Mouse (Mus musculus) hindbrain, embryonic 11.5 days (tissue): ENCODE results near the gene Mgat1. TPM values are rescaled to one million over a fixed set of nuclear protein-coding genes. Genes with fewer than 3 reads are reported as not detected.

ENCODE experiments used
- ATAC-seq: fragments of 200-750 bp; cut with Nextera tagmentation; 2 replicates; pipeline ENCODE4 v1.8.0; 2017; ENCODE audit warnings: mild to moderate bottlenecking, moderate TSS enrichment, moderate library complexity; ENCODE audit not compliant: low FRiP score
- DNase-seq: peaks from one replicate; pipeline ENCODE4 v3.0.0-alpha.2; 2015; ENCODE audit warnings: low spot score
- H3K27ac ChIP-seq: fragments of 300-500 bp; sonication (generic); 2 replicates; pipeline ENCODE4 v1.5.1; 2014; ENCODE audit warnings: mild to moderate bottlenecking, low read depth, low read length
- H3K27me3 ChIP-seq: fragments of 300-500 bp; sonication (generic); 2 replicates; pipeline ENCODE4 v1.6.1; 2014; ENCODE audit warnings: mild to moderate bottlenecking, low read length, moderate library complexity, mixed read lengths; ENCODE audit not compliant: control insufficient read depth, insufficient read depth
- H3K36me3 ChIP-seq: fragments of 300-500 bp; sonication (generic); 2 replicates; pipeline ENCODE4 v1.6.1; 2014; ENCODE audit warnings: mild to moderate bottlenecking, low read length, moderate library complexity, mixed read lengths; ENCODE audit not compliant: control insufficient read depth, insufficient read depth
- H3K4me1 ChIP-seq: fragments of 300-500 bp; sonication (generic); replicated peaks from 2 replicates; pipeline ENCODE4 v1.6.1; 2014; ENCODE audit warnings: low read length, mixed read lengths; ENCODE audit not compliant: control insufficient read depth, insufficient read depth
- H3K4me2 ChIP-seq: fragments of 300-500 bp; sonication (generic); replicated peaks from 2 replicates; pipeline ENCODE4 v1.6.1; 2014; ENCODE audit warnings: mild to moderate bottlenecking, low read depth, low read length
- H3K4me3 ChIP-seq: fragments of 300-500 bp; sonication (generic); 2 replicates; pipeline ENCODE4 v1.5.1; 2014; ENCODE audit warnings: low read depth, low read length
- H3K9ac ChIP-seq: fragments of 300-500 bp; sonication (generic); 2 replicates; pipeline ENCODE4 v1.6.1; 2014; ENCODE audit warnings: low read depth, low read length
- H3K9me3 ChIP-seq: fragments of 300-500 bp; sonication (generic); 2 replicates; pipeline ENCODE4 v1.6.1; 2016; ENCODE audit warnings: low read length; ENCODE audit not compliant: control insufficient read depth
- WGBS: fragments of 180-500 bp; shearing (Covaris S2); extraction: QIAGEN DNeasy Blood & Tissue Kit; methylation state at CpG from one replicate; pipeline ENCODE4 v1.1.7; 2014; 5-methylcytosine and 5-hydroxymethylcytosine counted together
- polyA plus RNA-seq: library from polyadenylated mRNA; unstranded; fragments of >200 nt; fragmentation: Nextera tagmentation; extraction: Ambion mirVana; gene quantifications from 2 replicates; pipeline ENCODE4 v1.2.1, GENCODE M21; 2014

The Mgat1 gene
- polyA plus RNA-seq, 1 experiment from 2014 or later: 28.7 TPM

DNA sequence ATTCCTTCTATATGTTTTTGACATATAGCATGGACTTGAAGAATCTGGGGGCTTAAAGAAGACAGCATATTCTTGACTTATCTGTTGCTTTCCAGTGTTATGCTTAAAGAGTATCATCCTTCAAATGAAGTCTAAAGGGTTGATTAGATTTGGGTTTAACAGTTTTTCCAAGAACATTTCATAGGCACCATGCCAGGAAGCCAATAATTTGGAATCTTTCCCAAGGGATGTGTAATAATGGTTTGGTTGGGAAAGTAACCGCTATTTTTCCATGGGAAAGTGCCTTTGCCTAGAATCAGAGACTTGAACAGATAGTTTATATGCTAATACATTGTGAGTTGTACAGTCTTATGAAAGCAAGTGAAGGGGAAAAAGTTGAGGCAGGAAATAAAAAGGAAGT lies 7.1 kb upstream of the Mgat1 start:
- ATAC-seq (no peak), DNase-seq (no peak)
- no peak overlapping the region for H3K9ac ChIP-seq
- 83% methylated on average over 1 of the region's 1 CpGs for WGBS
- H3K27ac ChIP-seq: no peak overlapping the region
- H3K9me3 ChIP-seq: no peaks in the 10 kb centered on the region
- no peaks in the 10 kb centered on the region for H3K36me3 ChIP-seq
- no peak overlapping the region for H3K4me2 ChIP-seq
- H3K4me3 ChIP-seq: no peak overlapping the region
- no peaks in the 10 kb centered on the region for H3K27me3 ChIP-seq
- no peaks in the 10 kb centered on the region for H3K4me1 ChIP-seq

DNA sequence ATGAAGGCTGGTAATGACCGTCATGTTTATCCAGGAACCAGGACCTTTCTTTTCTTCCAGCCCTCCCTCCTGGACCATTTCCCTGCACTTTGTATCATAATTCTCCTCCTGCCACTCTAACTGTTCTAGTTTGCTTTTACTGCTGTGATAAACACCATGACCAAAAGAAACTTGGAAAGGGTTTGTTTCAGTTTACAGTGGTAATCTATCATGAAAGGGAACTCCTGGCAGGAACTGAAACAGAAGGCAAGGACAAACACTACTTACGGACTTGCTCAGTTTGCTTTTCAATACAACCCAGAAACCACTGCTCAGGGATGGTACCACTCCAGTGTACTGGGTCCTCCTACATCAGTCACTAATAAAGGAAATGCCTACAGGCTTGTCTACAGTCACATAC lies 6.5 kb upstream of the Mgat1 start:
- Histone ChIP-seq H3K9ac (no peak overlapping the region), H3K9me3 (no peaks in the 10 kb centered on the region), H3K27ac (no peak overlapping the region), H3K27me3 (no peaks in the 10 kb centered on the region), H3K4me3 (no peak overlapping the region), H3K4me1 (no peaks in the 10 kb centered on the region), H3K4me2 (no peak overlapping the region; the same call in 1 of the 2 replicates), H3K36me3 (no peaks in the 10 kb centered on the region)
- ATAC-seq: no peak
- no peak for DNase-seq
- WGBS: 77% methylated on average over 2 of the region's 2 CpGs

DNA sequence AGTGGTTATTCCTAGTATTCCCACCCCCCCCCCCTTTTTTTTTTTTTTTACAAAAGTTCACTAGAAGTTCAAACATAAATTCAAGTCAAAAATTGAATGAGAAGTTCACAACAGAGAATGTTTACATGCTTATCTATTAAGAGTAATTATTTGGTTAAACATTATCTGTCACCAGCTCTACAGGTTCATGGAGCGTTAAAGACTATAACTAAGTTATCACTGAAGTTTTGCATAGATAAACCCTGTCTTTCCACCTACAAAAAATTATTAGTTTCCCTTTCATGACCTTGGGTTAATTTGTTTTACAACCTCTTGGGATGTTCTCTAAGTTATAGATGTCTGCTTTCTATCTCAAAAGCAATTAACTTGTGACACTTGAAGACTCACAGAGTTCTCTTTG lies 3.7 kb upstream of the Mgat1 start:
- H3K4me2 ChIP-seq: no peak overlapping the region
- H3K36me3 ChIP-seq: no peaks in the 10 kb centered on the region
- H3K27ac ChIP-seq: no peak overlapping the region
- H3K4me1 ChIP-seq: no peaks in the 10 kb centered on the region; the same call in 1 of the 2 replicates
- WGBS: 97% methylated on average over 1 of the region's 1 CpGs
- no peak overlapping the region for H3K9ac ChIP-seq
- ATAC-seq: no peak
- DNase-seq: no peak
- H3K4me3 ChIP-seq: no peak overlapping the region
- H3K9me3 ChIP-seq: no peaks in the 10 kb centered on the region
- no peaks in the 10 kb centered on the region for H3K27me3 ChIP-seq

DNA sequence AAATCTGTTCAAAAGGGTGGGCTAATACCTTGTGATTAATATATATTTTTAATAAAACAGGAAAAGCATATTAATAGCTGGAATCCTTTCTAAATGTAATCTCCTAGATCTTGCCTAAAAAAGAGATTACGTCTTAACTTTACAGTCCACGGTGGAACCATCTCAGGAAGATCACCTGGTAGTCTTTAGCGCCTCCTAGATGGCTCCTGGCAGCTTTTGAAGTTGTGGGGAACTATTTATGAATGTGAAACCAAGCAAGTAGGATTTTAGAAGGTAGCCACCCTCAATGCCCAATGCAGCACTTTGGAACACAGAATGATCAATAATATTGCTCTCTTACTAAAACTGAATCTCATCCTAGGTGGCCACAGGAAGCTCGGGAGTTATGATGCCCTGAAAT lies 3.1 kb upstream of the Mgat1 start:
- Histone ChIP-seq H3K4me1 (no peaks in the 10 kb centered on the region; the same call in 1 of the 2 replicates), H3K4me2 (no peak overlapping the region), H3K9me3 (no peaks in the 10 kb centered on the region), H3K9ac (no peak overlapping the region), H3K4me3 (no peak overlapping the region), H3K27ac (no peak overlapping the region), H3K36me3 (no peaks in the 10 kb centered on the region), H3K27me3 (no peaks in the 10 kb centered on the region)
- DNase-seq (no peak), ATAC-seq (no peak)
- 81% methylated on average over 4 of the region's 4 CpGs for WGBS

DNA sequence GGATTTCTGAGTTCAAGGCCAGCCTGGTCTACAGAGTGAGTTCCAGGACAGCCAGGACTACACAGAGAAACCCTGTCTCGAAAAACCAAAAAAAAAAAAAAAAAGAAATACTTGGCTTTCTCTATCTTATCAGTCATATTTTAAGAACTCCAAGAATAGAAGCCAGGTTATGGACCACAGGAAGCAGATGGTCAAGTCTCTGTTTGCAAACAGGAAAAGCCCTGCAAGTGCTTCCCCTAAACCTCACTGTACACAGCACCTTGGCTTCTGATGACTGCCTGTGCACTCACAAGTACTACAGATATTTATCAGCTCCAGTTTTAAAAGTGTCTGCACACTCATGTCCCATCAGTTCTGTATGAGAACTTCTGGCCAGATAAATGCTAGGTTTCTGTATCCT lies 2.5 kb upstream of the Mgat1 start:
- no peak overlapping the region for H3K27ac ChIP-seq
- H3K4me3 ChIP-seq: no peak overlapping the region
- 88% methylated on average over 1 of the region's 1 CpGs for WGBS
- H3K27me3 ChIP-seq: no peaks in the 10 kb centered on the region
- H3K4me2 ChIP-seq: no peak overlapping the region
- no peaks in the 10 kb centered on the region; the same call in 1 of the 2 replicates for H3K4me1 ChIP-seq
- ATAC-seq: no peak
- no peaks in the 10 kb centered on the region for H3K36me3 ChIP-seq
- H3K9ac ChIP-seq: no peak overlapping the region
- no peak for DNase-seq
- no peaks in the 10 kb centered on the region for H3K9me3 ChIP-seq

DNA sequence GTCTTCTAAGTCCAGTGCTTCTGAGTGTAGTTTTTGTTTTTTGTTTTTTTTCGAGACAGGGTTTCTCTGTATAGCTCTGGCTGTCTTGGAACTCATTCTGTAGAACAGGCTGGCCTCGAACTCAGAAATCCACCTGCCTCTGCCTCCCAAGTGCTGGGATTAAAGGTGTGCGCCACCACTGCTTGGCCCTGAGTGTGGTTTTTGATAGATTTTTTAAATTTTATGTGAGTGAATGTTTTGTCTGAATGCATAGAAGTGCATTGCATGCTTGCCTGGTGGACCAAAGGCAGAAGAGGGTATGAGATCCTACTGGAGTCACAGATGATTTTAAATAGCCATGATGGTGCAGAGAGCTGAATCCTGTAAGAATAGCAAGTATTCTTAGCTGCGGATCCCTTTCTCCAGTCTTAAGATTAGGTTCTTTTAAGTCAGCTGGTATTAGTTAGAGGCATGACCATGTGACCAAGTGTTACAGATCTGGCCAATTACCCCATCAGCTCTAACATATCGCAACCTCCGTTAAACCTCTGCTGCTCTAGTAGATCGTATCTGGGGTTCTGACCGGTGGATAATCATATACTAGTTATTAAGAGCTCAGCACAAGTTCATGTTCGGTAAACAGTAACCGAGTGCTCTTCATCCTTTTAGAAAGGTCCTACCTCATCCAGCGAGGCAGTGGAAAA lies 906 bp upstream of the Mgat1 start:
- Histone ChIP-seq H3K36me3 (no peaks in the 10 kb centered on the region), H3K9ac (peak overlapping the region; percentile 69), H3K4me2 (peak overlapping the region; percentile 63), H3K4me3 (peak overlapping the region; percentile 55), H3K4me1 (no peaks in the 10 kb centered on the region; the same call in 1 of the 2 replicates), H3K9me3 (no peaks in the 10 kb centered on the region), H3K27me3 (no peaks in the 10 kb centered on the region), H3K27ac (peak overlapping the region; percentile 93)
- DNase-seq (no peak), ATAC-seq (peak; percentile 7)
- 24% methylated on average over 11 of the region's 11 CpGs for WGBS

DNA sequence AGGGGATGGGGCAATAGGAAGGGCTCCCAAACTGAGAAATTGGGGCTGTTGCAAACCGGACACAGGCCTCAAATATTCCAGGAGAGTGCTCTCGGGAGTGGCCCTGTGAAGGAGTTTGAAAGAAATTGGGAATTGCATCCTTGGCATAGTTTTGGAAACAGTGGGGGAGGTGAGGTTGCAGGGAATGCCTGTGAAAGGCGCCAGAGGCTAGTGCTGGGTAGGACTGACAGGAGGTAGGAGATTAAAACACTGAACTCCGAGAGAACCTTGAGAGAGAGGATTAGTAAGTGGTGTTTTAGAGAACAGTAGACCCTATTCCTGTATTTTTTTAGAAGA lies 572 bp downstream of the Mgat1 start:
- Histone ChIP-seq H3K27ac (peak overlapping the region; percentile 93; the same call in 1 of the 2 replicates), H3K4me3 (peak overlapping the region; percentile 55), H3K9ac (peak overlapping the region; percentile 69), H3K36me3 (no peaks in the 10 kb centered on the region), H3K4me2 (peak overlapping the region; percentile 63), H3K9me3 (no peaks in the 10 kb centered on the region), H3K27me3 (no peaks in the 10 kb centered on the region), H3K4me1 (no peaks in the 10 kb centered on the region; the same call in 1 of the 2 replicates)
- ATAC-seq (no peak; the same call in 1 of the 2 replicates), DNase-seq (no peak)
- WGBS: 2% methylated on average over 4 of the region's 4 CpGs

DNA sequence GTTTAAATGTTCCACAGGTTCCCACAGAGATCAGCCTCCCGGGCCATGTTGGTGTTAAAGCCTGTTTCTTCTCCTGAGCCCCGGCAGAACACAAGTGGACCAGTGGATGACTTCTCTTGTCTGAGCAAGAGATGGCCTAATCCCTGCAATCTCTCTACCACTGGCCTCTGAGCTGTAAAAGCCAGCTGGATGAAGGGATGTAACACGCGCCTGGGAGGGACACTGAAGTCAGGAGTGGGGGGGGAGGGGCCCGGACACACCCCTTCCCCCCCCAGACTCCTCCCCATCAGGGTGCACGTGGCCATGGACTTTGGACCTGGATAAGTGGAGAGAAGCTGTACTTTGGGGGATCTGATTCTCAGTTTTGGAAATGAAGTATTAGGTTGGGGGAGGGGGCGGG lies 1.2 kb downstream of the Mgat1 start:
- no peak overlapping the region for H3K4me2 ChIP-seq
- ATAC-seq: no peak
- DNase-seq: peak; percentile 17
- H3K9me3 ChIP-seq: no peaks in the 10 kb centered on the region
- H3K27me3 ChIP-seq: no peaks in the 10 kb centered on the region
- no peaks in the 10 kb centered on the region for H3K36me3 ChIP-seq
- H3K4me1 ChIP-seq: no peaks in the 10 kb centered on the region; the same call in 1 of the 2 replicates
- WGBS: 31% methylated on average over 7 of the region's 7 CpGs
- H3K4me3 ChIP-seq: no peak overlapping the region
- no peak overlapping the region for H3K27ac ChIP-seq
- no peak overlapping the region for H3K9ac ChIP-seq

DNA sequence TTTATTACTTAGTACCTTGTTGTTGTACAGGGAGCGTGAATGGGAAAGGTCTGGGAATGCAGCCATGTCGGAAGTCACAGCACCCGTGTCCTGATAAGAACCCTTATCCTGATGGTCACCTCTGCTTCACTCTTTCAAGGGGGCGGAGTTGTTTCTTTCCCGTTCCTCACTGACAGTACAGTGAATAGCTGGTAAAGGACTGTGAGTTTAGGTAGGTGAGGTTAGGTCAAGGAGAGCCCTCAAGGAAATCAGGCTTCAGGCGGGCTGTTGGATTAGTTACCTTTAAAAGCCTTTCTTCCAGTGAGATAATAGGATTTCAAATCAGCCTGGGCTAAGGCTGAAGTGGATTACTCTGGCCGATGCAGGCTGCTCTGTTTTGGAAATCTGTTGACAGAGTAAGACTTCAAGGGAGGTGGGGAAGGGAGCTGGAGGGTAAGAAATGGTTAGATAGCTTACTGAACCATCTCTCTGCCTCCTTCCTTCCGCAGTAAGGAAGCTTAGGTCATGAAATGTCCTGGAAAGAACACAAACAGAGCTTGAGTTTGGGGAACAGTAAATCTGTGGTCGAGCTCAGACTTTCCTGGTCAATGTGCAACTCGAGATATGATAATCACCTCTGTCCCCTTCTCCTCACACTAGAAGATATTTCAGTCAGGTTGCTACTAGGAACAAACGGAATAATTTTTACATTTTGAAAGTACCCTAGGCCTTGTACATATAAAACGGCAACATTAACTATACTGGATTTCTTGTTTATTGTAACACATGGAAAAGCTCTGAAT lies 1.8 kb downstream of the Mgat1 start:
- H3K4me2 ChIP-seq: no peak overlapping the region
- H3K27ac ChIP-seq: no peak overlapping the region
- H3K27me3 ChIP-seq: no peaks in the 10 kb centered on the region
- WGBS: 38% methylated on average over 12 of the region's 12 CpGs
- H3K36me3 ChIP-seq: no peaks in the 10 kb centered on the region
- H3K4me3 ChIP-seq: no peak overlapping the region
- no peak for ATAC-seq
- no peak overlapping the region for H3K9ac ChIP-seq
- H3K9me3 ChIP-seq: no peaks in the 10 kb centered on the region
- H3K4me1 ChIP-seq: no peaks in the 10 kb centered on the region; the same call in 1 of the 2 replicates
- DNase-seq: no peak
